Mouse (Mus musculus) bone marrow macrophage, adult 2 months (primary cell): ENCODE data around the gene Acsbg1. TPM values are rescaled to one million over a fixed set of nuclear protein-coding genes. Genes with fewer than 3 reads are reported as not detected.

Experiments used
- H3K27ac ChIP-seq: 2 replicates; pipeline ENCODE4 v1.5.1; 2012; ENCODE audit warnings: low read depth, low read length; ENCODE audit not compliant: insufficient read depth
- H3K4me1 ChIP-seq: 2 replicates; pipeline ENCODE4 v1.6.1; 2012; ENCODE audit warnings: low read length; ENCODE audit not compliant: control insufficient read depth, insufficient read depth
- H3K4me3 ChIP-seq: 2 replicates; pipeline ENCODE4 v1.5.1; 2012; ENCODE audit warnings: mild to moderate bottlenecking, low read length, moderate library complexity; ENCODE audit not compliant: insufficient read depth
- CTCF ChIP-seq: IDR thresholded peaks from 2 replicates; pipeline ENCODE4 v1.5.1; 2012; ENCODE audit warnings: low read depth, mild to moderate bottlenecking, low read length, moderate library complexity
- POLR2A ChIP-seq: IDR thresholded peaks from 2 replicates; pipeline ENCODE4 v1.6.1; 2012; ENCODE audit warnings: mild to moderate bottlenecking, low read depth, low read length, borderline replicate concordance
- polyA plus RNA-seq: library from polyadenylated mRNA; stranded (reverse); fragments of >200 nt; gene quantifications from 2 replicates; pipeline ENCODE4 v1.2.4, GENCODE M21; 2012; ENCODE audit not compliant: missing spikeins, insufficient read depth, insufficient read length

Acsbg1 gene
- polyA plus RNA-seq, 1 experiment = not detected

DNA sequence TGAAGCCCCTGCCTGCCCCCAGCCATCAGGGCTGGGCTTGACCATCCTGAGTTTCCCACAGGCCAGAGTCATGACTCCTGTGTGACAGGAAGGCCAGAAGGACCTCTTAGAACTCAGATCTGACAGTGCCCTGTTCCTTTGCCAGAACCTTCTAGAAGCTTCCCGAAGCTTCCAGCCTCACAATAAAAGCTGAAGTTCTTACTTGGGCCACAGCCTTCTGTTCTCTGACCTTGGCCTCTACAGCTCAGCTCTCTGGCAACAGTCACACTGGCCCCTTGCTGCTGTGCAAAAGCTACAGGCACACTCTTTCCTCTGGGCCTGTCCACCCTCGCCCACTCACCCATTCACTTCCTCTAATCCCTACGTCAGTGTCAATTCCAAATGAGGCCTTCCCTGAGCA, 10.3 kb upstream of the Acsbg1 start:
- no peak for TF ChIP-seq POLR2A
- no peak for TF ChIP-seq CTCF
- H3K4me3 ChIP-seq = no peak overlapping the region
- H3K27ac ChIP-seq = no peak overlapping the region
- H3K4me1 ChIP-seq = no peaks in the 10 kb centered on the region

GRCm38 (mm10) chr9:54668455-54668854, 6.8 kb upstream of the Acsbg1 start:
- TF ChIP-seq CTCF = no peak
- TF ChIP-seq POLR2A = no peak
- no peak overlapping the region for H3K27ac ChIP-seq

GRCm38 (mm10) chr9:54666116-54666515, 4.4 kb upstream of the Acsbg1 start:
- TF ChIP-seq POLR2A = no peak
- no peak for TF ChIP-seq CTCF
- no peak overlapping the region for H3K4me3 ChIP-seq
- H3K4me1 ChIP-seq = peaks cover 3% of the 10 kb centered on the region
- no peak overlapping the region for H3K27ac ChIP-seq

More at GRCm38 (mm10) chr9:54668455-54668854, 6.8 kb upstream of the Acsbg1 start:
- H3K4me3 ChIP-seq = no peak overlapping the region
- H3K4me1 ChIP-seq = peaks cover 3% of the 10 kb centered on the region

GRCm38 (mm10) chr9:54664358-54664757, 2.7 kb upstream of the Acsbg1 start:
- Histone ChIP-seq H3K27ac (no peak overlapping the region), H3K4me3 (no peak overlapping the region), H3K4me1 (peaks cover 3% of the 10 kb centered on the region)
- TF ChIP-seq CTCF = no peak
- no peak for TF ChIP-seq POLR2A

GRCm38 (mm10) chr9:54658773-54659172, 2.9 kb downstream of the Acsbg1 start:
- H3K4me1 ChIP-seq = no peaks in the 10 kb centered on the region
- no peak overlapping the region for H3K4me3 ChIP-seq
- TF ChIP-seq CTCF = no peak
- no peak for TF ChIP-seq POLR2A

GRCm38 (mm10) chr9:54656402-54656801, 5.3 kb downstream of the Acsbg1 start:
- TF ChIP-seq CTCF = no peak
- no peak for TF ChIP-seq POLR2A
- Histone ChIP-seq H3K4me3 (no peak overlapping the region), H3K4me1 (no peaks in the 10 kb centered on the region), H3K27ac (no peak overlapping the region)

More at GRCm38 (mm10) chr9:54658773-54659172, 2.9 kb downstream of the Acsbg1 start:
- H3K27ac ChIP-seq = no peak overlapping the region

DNA sequence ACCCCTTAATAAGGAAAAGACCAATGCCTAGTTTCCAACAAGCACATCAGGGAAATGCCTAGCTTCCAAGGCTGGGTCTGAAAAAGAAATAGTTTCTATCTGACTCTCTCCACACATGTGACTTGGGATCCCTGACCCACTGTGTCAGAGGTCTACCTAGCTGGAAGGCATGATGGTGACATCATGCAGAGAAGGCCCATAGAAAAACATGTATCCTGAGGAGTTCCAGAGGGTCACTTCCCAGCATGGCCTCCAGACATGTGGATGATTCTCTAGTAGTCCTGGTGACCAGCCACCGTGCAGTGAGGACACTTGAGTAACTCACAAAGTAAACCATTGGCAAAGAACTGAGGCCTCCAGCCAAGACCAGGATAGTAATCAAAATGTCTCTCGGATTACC, 5.8 kb downstream of the Acsbg1 start:
- Histone ChIP-seq H3K27ac (no peak overlapping the region), H3K4me1 (no peaks in the 10 kb centered on the region), H3K4me3 (no peak overlapping the region)
- no peak for TF ChIP-seq POLR2A
- TF ChIP-seq CTCF = no peak

GRCm38 (mm10) chr9:54652778-54653177, 8.9 kb downstream of the Acsbg1 start:
- H3K4me3 ChIP-seq = no peak overlapping the region

GRCm38 (mm10) chr9:54649360-54649759, 12.3 kb downstream of the Acsbg1 start:
- no peak for TF ChIP-seq POLR2A
- no peak for TF ChIP-seq CTCF
- no peak overlapping the region for H3K4me3 ChIP-seq
- no peak overlapping the region for H3K27ac ChIP-seq
- H3K4me1 ChIP-seq = no peaks in the 10 kb centered on the region

More at GRCm38 (mm10) chr9:54652778-54653177, 8.9 kb downstream of the Acsbg1 start:
- no peaks in the 10 kb centered on the region for H3K4me1 ChIP-seq
- H3K27ac ChIP-seq = no peak overlapping the region
- TF ChIP-seq POLR2A = no peak
- TF ChIP-seq CTCF = no peak

GRCm38 (mm10) chr9:54647456-54647855, 14.2 kb downstream of the Acsbg1 start:
- peaks cover 2% of the 10 kb centered on the region for H3K4me1 ChIP-seq
- no peak overlapping the region for H3K4me3 ChIP-seq
- TF ChIP-seq CTCF (no peak), POLR2A (no peak)
- H3K27ac ChIP-seq = no peak overlapping the region

DNA sequence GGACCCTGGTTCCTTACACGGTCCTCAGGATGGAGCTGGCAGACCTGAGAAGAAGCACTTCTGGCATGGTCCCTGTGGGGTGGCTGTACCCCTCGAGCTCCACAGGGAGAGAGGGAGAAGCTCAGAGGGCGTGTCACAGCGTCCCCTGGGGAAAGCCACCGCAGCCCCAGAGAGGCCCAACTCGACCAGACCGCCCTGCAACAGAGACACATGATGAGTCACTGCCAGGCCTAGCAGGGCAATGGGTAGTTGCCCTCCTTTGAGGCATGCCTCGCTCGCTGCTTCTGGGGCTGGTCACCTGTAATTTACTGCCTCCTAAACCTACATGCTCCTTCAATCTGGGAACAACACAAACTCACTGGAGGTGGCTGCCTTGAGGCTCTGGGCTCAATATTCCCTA, 15.4 kb downstream of the Acsbg1 start:
- H3K4me1 ChIP-seq = peaks cover 6% of the 10 kb centered on the region
- no peak overlapping the region for H3K27ac ChIP-seq
- H3K4me3 ChIP-seq = no peak overlapping the region
- TF ChIP-seq POLR2A = no peak
- no peak for TF ChIP-seq CTCF
